Mouse (Mus musculus): Measurements from ENCODE around the gene Zfp97.
"Not testable (repeated sequence)": the region's sequence is repeated elsewhere in the genome, so short reads cannot be mapped to it uniquely, and the experiment has no call there.

The Zfp97 gene

GRCm38 (mm10) chr17:17120830-17121502 is at the start of gene Zfp97:
Zfp97 (plus strand) TSS chr17:17121415.
- not testable (repeated sequence) for DNase-seq (ENCODE audit: low spot score)

- not testable (repeated sequence) for DNase-seq (ENCODE audit: low spot score)
These were observed 57.7 kb downstream of the Zfp97 start for GRCm38 (mm10) chr17:17178757-17179413.

GRCm38 (mm10) chr17:17194761-17195160 is 73.5 kb downstream of the Zfp97 start:
- not testable (repeated sequence) for DNase-seq (ENCODE audit: low spot score)

- DNase-seq (ENCODE audit: low spot score), result no peak
These were observed 74.0 kb downstream of the Zfp97 start for GRCm38 (mm10) chr17:17195178-17195577.

- not testable (repeated sequence) for DNase-seq (ENCODE audit: low spot score)
These were observed 74.9 kb downstream of the Zfp97 start for GRCm38 (mm10) chr17:17196111-17196510.
